Mouse (Mus musculus): ENCODE measurements around the gene Hipk3.

The Hipk3 gene

DNA sequence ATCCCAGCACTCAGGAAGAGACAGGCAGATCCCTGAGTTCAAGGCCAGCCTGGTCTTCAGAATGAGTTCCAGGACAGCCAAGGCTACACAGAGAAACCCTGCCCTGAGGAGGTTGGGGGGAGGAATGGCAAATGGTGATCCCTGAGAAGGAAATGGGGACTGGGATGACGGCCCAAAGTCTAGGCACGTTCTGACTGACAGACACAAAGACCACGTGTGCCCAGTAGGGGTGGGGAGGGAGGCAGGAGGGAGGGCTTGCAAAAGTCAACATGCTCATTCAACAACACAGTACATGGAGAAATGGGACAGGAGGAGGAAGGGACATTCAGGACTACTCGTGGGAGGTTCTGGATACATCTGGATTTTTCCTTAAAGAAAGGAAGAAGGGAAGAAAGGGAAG lies 81.8 kb downstream of the Hipk3 start:
- DNase-seq (ENCODE audit: low spot score in 2 of 2): no peak

DNA sequence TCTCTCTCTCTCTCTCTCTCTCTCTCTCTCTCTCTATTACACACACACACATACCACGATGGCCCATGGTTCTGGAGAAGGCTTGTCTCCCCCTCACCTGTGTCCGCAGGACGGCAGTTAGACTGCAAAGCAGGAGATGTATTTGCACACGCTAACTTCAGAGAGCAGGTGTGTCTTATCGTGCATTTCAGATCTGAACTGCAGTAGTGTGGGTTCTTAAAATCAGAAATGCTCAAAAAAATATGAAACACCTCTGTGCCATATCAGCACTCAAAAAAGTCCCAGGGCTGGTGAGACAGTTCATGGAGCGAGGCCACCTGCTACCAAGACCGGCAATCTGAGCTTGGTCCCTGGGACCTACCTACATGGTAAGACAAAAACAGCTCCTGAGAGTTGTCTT lies 82.4 kb downstream of the Hipk3 start:
- no peak for DNase-seq (ENCODE audit: low spot score in 2 of 2)

DNA sequence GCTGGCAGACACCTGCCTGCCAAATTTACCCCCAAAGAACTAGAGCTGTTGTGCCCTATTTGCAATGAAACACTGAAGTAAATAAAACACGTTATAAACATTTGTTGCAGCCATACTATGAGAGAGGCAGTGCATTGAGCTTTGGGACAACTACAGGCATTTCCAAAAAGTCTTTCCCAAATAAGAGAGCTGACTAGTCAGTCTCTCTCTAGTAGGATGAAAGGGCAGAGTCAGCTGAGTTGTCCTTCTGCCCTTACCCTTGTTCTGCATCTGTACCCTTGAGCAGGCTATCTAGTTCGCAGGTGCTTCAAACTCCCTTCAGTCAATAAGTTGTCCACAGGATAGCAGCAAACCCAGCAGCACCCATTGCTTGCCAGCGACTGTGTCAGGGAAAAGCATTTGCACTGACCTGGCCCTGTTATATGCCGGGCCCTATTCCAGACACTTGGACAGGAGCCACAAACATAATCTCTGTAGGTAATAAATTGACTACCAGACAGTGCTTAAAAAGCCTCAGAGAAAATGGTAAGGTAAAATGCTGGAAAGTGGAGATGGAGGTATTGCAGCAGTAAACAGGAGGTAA lies 83.2 kb downstream of the Hipk3 start, which contains the start of gene D430041D05Rik:
D430041D05Rik (minus strand) TSS at position 51 of the 583 bp plus-strand sequence.
- no peak for DNase-seq (ENCODE audit: low spot score in 2 of 2)

DNA sequence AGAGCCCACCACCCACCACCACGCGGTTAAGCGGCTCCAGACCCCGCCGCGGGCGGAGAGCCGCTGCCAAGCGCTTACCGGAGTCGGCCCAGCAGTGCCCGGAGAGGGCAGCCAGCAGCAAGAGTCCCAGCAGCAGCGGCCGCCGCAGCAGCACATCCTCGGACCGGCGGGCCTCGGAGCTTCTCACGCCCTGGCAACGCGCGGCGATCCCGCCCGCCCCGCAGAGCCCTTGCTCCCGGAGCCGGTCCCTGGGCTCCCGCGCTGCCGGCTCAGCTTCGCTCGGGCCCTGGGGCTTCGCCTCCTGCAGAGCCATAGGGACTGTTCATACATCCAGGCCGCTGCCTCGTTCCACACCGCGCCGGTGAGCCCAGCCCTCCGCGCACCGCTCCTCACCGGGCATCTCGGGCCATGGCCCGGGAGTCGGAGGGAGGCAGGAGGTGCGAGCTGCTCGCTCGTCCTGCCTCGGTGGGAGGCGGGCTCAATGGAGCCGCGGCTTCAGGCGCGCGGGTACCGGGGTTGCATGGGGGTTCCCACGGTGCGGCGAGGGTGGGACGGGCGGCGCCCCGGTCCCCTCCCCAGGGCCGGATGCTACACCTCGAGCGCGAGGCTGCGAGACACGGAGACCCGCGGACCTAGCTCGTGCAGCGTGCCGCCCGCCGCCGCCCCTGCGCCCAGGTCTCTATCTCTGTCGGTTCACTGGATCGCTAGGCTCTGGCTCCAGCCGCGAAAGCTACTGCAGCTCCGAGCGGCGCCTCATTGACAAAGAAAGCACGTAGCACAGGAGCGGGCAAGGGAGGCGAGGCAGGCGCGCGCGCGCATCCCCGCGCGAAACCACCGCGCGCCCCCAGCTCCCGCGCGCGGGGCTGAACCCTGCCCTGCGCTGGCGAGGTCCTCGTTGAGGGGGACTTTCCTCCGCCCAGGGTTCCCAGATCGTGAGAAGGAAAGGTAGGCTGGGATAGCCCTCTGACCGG lies 84.1 kb downstream of the Hipk3 start:
- DNase-seq (ENCODE audit: low spot score in 2 of 2): peak in 1 of 2 experiments; percentile 64

DNA sequence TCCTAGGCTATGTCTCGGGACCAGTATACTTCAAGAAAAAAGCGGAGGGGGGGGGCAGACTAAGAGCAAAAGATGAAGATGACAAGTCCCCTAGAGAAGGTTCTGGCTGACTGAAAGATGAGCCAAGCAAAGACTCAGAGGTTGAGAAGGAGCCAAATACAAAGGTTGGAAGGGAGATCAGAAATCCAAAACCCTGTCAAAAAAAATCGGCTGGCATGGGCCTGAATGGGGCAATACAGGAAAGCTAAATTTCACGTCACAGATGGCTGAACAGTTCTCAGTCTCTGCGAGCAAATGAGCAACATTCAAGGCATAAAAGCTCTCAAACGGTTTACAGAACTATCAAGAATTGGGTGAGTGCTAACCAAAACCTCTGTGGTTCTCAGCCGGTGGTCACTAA lies 85.9 kb downstream of the Hipk3 start:
- no peak for DNase-seq (ENCODE audit: low spot score in 2 of 2)

DNA sequence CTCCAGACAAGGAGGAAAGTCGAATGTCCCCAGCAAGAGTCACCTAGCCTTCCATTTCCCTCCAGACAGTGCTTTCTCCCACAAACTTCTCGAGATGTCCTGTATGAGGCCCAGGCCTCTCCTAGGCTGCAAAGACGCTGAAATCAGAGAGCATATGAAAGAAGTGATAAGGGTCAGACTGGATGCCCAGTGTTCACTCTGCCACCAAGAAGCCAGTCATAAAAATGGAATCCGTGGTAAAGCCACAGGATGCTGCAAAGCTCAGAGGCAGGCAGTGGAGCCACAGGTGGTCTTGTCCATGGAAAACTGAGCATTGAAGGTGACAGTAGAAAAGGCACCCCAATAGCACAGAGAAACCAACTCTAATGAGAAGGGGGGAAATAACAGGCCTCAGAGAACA lies 86.3 kb downstream of the Hipk3 start:
- DNase-seq (ENCODE audit: low spot score in 2 of 2): no peak

DNA sequence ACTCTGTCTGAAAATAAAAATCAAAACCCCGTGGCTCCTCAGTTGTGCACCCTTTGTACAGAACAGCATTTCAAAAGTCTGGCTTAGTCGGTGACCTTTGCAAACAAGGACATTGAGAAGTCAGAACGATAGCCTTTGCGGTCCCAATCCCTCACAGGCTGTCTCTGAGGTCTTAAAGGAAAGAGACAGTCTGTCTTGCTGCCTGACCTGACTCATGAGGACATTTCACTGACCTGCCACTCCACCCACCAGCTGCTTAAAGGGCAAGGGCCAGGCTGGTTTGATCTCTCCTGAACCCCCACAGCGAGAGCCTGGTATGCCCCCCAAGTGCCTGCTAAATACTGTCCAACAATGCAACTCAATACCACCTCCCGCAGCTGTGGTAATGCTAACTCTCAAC lies 90.2 kb downstream of the Hipk3 start:
- no peak for DNase-seq (ENCODE audit: low spot score in 2 of 2)

DNA sequence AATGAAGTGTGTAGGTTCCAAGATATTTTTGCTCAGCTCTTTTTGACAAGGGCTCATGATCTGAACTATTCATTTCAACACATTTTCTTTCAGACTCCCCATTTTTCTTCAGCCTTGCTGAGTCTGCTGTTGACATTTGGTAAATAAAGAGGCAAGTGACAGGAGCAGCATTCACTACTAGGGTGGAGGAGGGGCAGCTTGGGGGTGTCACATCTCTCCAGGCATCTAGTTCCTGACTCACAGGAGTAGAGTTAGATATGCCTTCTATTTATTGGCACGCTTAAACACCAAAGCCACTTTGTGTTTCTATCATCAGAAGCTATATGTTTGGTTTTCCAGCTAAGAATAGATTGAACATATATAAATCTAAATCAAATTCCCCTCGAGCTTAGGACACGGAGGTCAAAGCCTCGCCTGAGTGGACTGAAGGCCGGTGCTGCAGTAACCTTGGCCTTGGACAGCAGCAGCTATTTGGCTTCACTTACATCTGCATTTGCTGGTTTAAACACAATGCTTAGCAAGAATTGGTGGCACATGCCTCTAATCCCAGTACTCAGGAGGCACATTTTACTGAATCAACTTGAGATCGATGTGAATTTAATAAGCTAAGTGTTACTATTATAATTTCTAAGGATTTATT lies 95.5 kb downstream of the Hipk3 start:
- DNase-seq (ENCODE audit: low spot score in 2 of 2): no peak

DNA sequence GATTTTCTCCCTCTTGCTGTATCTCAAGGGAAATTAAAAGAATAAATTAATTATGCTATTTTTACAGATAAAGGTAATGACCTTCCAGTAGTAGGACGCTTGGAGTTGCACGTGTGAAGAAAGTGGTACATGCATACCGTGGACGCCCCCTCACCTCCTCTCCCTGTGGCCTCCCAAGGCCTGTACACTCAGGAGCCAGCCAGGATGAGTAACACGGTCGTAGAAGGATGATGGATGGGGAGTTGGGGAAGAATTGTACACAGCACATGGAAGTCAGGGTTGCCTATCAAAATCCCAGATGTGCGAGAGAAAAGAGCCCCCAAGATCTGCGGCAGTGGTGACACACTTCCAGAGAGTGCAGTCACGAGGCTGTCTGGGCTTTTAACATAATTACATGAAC lies 98.3 kb downstream of the Hipk3 start:
- no peak for DNase-seq (ENCODE audit: low spot score in 2 of 2)

DNA sequence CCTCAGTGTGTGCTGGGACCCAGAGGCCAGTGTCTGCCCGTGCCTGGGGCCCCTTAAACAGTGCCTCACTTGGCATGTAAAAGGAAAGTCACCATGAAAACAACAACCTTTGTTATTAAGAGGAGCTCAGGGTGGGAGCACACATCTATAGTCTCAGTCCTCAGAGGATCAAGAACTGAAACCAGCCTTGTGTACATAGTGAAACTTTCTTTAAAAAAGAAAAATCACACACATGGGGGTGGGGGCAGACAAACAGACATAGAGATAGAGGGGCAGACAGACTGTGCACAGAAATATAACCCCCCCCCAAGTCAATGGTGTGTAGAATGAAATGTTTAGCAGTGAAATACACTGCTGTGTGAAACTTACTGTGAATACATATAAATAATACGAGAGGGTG lies 99.5 kb downstream of the Hipk3 start:
- DNase-seq (ENCODE audit: low spot score in 2 of 2): no peak

DNA sequence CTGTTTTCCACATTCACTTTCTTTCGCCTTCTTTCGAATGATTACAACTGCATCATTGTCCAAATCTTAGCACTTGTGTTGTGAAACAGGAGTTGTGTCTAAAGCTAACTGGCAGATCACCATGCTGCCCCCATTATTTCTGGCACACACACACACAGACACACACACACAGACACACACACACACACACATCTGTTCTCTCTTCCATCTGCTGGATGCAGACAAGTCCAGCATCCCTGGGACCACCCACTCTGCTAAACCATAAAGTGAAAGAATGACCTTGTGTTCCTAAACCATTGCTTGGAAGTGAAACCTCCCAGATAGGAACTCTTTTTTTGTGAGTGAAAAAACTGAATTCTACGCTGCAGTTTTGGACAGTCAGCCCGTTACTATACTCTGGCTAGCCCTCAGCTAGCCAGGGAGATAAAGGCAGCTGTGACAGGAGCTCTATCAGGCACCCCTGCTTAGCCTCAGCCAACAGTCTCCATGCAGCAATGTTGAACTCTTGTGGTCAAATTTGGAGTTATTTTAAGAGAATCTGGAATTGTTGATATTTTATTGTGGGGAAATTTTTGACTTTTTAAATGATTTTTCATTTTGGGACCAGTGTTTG lies 101.4 kb downstream of the Hipk3 start:
- no peak for DNase-seq (ENCODE audit: low spot score in 2 of 2)

DNA sequence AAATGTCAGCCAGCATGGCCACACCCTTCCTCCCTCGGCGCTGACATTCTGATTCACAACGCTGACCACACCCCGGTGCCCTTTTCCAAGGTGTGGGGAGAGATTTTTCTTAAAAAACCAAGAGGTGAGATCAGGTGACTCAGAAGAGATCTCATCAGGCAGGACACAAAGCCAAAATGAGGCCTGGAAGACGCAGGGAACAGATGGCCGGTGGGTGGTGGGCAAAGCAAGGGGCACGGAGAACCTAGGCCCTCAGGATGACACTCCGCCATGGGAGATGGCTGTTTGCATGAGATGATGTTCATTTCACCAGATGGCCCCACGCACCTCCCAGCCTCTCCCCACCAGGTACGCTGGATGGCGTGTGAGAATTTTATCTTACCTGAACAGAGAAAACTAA lies 105.0 kb downstream of the Hipk3 start:
- DNase-seq (ENCODE audit: low spot score in 2 of 2): no peak

DNA sequence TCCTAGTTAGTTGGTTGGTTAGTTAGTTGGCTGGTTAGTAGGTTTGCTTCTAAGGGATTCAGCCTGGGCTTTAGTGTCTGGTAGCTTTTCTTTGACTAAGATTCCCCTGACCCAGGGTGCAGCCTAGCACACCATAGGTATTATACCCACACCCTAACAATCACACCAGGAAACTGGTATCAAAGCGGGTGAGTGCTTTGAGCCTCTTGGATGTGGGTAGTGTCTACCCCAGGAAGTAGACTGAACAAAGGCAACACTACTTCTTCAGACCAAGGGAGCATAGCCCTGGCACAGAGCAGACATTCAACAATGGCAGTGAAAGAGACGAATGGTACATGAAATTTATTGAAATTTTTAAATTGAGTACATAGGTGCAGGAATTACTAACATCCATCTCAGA lies 108.3 kb downstream of the Hipk3 start:
- DNase-seq (ENCODE audit: low spot score in 2 of 2): no peak

DNA sequence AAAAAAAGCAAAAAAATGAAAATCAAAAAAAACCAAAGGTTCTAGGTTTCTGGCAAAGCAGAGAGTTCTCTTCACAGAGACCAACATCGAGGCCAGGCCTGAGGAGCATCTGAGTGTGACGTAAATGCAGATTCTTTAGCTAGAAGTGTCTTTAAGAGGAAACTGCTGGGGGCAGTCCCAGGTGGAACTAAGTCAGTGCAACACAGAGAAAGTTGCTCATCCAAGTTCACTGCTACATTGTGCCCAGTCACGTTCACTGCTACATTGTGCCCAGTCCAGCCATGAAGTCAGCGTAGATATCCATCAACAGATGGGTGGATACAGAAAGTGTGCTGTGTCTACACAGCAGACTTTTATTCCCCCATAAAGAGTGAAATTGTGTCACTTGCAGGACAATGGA lies 110.7 kb downstream of the Hipk3 start:
- no peak for DNase-seq (ENCODE audit: low spot score in 2 of 2)

DNA sequence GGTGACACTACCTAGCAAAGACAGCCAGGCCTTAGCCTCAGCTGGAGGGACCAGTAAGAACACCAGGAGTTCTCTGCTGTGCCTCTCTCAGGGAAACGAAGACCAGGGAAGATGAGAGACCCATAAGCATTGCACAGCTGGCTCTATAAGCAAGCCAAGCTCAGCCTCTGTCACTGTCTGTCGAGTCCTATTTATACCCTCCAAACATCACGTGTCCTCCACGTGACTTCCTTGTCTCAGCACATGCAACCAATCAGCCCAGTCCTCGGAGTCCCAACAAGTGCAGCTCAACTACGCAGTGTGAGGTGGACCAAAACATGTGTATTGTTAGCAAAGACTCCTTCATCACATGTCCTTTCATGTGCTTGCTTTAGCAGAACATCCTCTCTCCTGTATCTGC lies 111.4 kb downstream of the Hipk3 start:
- DNase-seq (ENCODE audit: low spot score in 2 of 2): no peak

DNA sequence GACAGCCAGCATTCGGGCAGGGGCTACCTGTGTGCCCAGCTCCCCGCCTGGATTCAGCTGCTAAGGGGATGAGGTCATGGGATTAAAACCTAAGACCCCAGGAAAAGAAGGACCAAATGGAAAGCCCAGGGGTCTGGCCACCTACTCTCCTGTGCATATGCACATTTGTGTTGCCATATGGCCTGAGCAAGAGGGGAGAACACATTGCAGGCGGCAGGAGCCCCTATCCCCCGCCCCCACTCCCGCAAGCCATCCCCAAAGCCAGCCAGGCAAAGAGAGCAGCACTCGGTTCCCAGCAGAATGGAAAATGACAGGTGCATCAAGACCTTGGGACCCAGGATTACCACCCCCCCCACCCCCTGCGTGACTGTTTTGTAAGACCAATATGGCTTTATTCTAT lies 114.9 kb downstream of the Hipk3 start:
- DNase-seq (ENCODE audit: low spot score in 2 of 2): no peak

DNA sequence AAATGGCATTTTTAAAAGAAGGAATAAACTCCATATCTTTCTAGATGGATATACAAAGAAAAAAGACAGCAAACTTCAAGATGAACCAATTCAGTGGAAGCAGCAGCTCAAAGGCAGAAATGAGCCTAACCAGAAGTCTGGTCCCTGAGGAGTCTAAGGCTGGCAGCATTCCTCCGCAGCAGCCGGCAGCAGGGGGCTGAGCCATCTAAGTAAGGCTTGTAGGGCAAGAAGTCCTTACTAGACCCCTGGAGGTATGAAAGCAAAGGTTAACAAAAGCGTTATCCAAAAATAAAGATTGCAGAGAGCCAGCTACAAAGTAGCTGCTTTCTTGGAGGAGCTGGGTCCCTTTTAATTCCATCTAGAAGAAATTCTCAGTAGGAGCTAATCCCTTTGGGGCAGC lies 115.5 kb downstream of the Hipk3 start:
- no peak for DNase-seq (ENCODE audit: low spot score in 2 of 2)

DNA sequence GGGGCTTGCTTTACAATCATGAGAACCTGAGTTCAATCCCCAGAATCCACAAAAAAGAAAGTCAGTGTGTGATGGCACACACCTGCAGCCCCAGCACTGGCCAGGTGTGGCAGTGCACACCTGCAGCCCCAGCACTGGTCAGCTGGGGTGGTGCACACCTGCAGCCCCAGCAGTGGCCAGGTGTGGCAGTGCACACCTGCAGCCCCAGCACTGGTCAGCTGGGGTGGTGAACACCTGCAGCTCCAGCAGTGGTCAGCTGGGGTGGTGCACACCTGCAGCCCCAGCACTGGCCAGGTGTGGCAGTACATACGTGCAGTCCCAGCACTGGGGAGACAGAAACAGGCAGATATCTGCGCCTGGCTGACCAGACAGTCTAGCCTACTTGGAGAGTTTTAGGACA lies 116.3 kb downstream of the Hipk3 start:
- no peak for DNase-seq (ENCODE audit: low spot score in 2 of 2)

Data from spleen, postnatal 4 days (tissue).